Mouse (Mus musculus): ENCODE measurements around the gene Dhx58. TPM values are rescaled to one million over a fixed set of nuclear protein-coding genes. Genes with fewer than 3 reads are reported as not detected.

Gene Dhx58
- polyA plus RNA-seq, 1 experiment, result 32.0 TPM

DNA sequence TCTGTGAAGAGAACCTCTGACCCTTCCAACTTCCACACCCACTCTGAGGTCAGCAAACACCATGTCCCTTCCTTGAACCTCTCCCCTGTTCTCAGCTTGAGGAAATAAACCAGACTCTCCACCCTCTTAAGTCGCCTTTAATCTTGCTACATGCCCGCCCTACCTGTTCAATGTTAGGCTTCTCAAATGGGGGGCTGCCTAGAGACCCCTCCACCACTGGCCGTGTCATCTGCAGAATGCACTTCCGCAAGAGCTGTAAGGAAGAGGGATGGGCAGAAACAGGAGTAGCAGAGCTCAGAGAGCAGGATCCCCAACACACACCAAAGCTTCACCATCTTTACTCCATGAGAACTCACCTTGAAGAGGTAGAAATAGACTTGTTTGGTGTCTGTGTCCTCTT, 6.9 kb upstream of the Dhx58 start:
- Histone ChIP-seq H3K36me3 (ENCODE audit: control insufficient read depth, insufficient read depth, low read length) (peaks cover 1% of the 10 kb centered on the region; the same call in 1 of the 2 replicates), H3K4me3 (ENCODE audit: control insufficient read depth, low read depth, low read length) (no peak overlapping the region), H3K4me1 (ENCODE audit: control insufficient read depth, insufficient read depth, low read length) (peaks cover 26% of the 10 kb centered on the region), H3K27ac (ENCODE audit: control insufficient read depth, insufficient read depth, low read depth, low read length) (no peak overlapping the region), H3K27me3 (ENCODE audit: control insufficient read depth, insufficient read depth, low read length) (no peaks in the 10 kb centered on the region)
- TF ChIP-seq CTCF (IDR thresholded peaks at IDR 0.05; ENCODE audit: control insufficient read depth, insufficient read depth, insufficient replicate concordance, low read depth, low read length) (no peak), POLR2A (IDR thresholded peaks at IDR 0.05; ENCODE audit: control insufficient read depth, low read depth, low read length) (no peak)

DNA sequence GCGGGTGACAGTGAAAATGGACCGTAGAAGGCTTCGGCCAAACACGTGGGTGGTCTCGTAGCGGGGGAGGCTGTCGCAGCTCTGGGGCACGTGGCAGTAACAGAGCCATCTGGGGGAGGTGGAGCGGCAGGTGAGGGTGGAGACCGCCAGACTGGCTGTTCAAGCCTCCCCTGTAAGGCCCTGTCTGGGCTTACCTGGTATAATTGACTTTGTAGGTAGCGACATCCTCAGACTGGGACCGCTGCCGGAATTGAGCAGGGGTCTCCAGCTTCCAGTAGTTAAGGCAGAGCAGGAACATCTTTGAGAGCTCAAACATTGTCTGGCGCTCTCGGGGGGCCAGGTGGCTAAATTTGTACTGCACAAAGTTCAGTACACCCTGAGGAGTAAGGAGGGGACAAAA, 6.5 kb upstream of the Dhx58 start:
- Histone ChIP-seq H3K27ac (ENCODE audit: control insufficient read depth, insufficient read depth, low read depth, low read length) (no peak overlapping the region), H3K36me3 (ENCODE audit: control insufficient read depth, insufficient read depth, low read length) (peaks cover 1% of the 10 kb centered on the region; the same call in 1 of the 2 replicates), H3K4me3 (ENCODE audit: control insufficient read depth, low read depth, low read length) (no peak overlapping the region), H3K27me3 (ENCODE audit: control insufficient read depth, insufficient read depth, low read length) (no peaks in the 10 kb centered on the region), H3K4me1 (ENCODE audit: control insufficient read depth, insufficient read depth, low read length) (peaks cover 26% of the 10 kb centered on the region)
- no peak for TF ChIP-seq CTCF (IDR thresholded peaks at IDR 0.05; ENCODE audit: control insufficient read depth, insufficient read depth, insufficient replicate concordance, low read depth, low read length)
- no peak for TF ChIP-seq POLR2A (IDR thresholded peaks at IDR 0.05; ENCODE audit: control insufficient read depth, low read depth, low read length)

DNA sequence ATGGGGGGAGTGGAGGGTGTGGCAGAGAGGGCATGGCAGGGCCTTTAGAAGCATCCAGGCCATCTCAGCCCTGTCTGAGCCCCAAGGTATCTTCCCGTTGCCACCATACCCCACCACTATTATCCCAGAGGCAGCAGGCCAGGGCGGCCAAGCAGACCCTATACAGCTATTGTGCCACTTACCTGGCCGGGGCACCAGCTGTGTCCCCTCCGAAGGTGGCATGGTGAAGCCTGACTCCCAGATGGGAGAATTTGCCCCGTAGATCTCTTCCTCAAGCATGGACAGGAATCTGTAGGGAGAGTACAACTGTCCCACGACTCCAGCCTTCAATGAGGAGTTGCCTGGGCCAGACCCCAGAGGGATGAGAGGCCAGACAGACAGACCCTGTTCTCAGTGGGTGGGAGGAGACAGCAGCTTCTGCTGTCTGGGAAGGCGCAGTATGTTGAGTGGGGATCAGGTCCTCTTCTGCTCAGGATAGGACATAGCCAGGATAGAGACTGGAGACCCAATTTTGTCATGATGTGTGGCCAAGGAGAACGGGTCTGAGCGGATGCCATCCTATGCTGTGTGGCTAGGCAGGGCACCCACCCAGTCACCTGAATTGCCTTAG, 5.2 kb upstream of the Dhx58 start:
- no peak overlapping the region for H3K4me3 ChIP-seq (ENCODE audit: control insufficient read depth, low read depth, low read length)
- H3K36me3 ChIP-seq (ENCODE audit: control insufficient read depth, insufficient read depth, low read length), result peaks cover 1% of the 10 kb centered on the region; the same call in 1 of the 2 replicates
- H3K4me1 ChIP-seq (ENCODE audit: control insufficient read depth, insufficient read depth, low read length), result peaks cover 33% of the 10 kb centered on the region

DNA sequence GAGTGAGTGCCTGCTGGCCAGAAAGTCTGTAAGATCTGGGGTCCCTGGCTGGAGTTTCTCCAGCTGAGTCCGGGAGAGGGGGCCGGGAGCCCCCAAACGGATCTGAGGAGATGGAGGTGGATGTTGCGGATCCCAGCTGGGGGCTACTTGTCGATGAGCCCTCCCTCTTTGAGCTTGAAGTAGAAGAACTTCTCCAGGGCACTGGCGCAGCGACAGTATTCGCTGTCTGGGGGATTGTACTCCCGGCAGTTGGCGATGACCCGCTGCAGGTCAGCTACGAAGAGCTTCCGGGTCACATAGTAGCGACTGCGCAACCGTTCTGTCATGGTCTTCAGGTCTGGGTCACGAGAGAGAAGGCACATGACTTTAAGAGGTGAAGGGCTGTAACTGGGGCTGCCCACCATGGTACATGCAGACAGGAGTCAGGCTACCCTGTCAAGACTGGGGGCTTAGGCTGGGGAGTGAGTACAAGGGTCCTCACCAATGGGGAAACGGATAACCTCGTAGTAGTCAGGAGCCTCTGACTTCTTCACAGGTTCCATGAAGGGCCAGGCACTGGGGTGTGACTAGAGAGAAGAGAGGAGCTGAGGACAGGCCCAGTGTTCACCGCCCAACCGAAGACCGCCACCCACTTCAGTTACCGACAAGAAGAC, 1.1 kb upstream of the Dhx58 start:
- no peaks in the 10 kb centered on the region for H3K27me3 ChIP-seq (ENCODE audit: control insufficient read depth, insufficient read depth, low read length)
- peaks cover 1% of the 10 kb centered on the region; the same call in 1 of the 2 replicates for H3K36me3 ChIP-seq (ENCODE audit: control insufficient read depth, insufficient read depth, low read length)
- no peak overlapping the region for H3K4me3 ChIP-seq (ENCODE audit: control insufficient read depth, low read depth, low read length)
- H3K27ac ChIP-seq (ENCODE audit: control insufficient read depth, insufficient read depth, low read depth, low read length), result no peak overlapping the region
- no peak for TF ChIP-seq CTCF (IDR thresholded peaks at IDR 0.05; ENCODE audit: control insufficient read depth, insufficient read depth, insufficient replicate concordance, low read depth, low read length)
- peaks cover 28% of the 10 kb centered on the region for H3K4me1 ChIP-seq (ENCODE audit: control insufficient read depth, insufficient read depth, low read length)

More for the DNA sequence above, 5.2 kb upstream of the Dhx58 start:
- Histone ChIP-seq H3K27ac (ENCODE audit: control insufficient read depth, insufficient read depth, low read depth, low read length) (no peak overlapping the region), H3K27me3 (ENCODE audit: control insufficient read depth, insufficient read depth, low read length) (no peaks in the 10 kb centered on the region)
- TF ChIP-seq CTCF (IDR thresholded peaks at IDR 0.05; ENCODE audit: control insufficient read depth, insufficient read depth, insufficient replicate concordance, low read depth, low read length) (no peak), POLR2A (IDR thresholded peaks at IDR 0.05; ENCODE audit: control insufficient read depth, low read depth, low read length) (no peak)

DNA sequence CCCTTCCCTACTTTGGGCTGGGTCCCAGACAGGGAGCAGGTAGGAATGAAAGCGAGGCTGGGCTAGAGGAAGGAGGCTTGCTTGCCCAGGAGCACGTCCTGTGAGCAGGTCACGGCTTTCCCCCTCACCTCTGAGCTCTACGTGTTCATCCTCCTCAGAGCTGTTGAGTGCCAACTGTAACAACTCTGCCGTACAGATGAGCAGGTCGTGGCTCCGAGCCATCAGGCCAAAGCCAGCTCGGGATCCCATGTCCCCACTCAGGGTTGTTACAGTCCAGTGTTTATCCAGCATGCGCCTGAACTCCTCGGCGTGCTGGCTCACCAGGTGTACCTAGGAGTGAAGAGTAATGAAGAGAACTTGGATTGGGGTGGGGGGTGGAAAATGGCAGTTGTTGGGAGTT, 705 bp downstream of the Dhx58 start:
- peak overlapping the region; percentile 78 for H3K4me3 ChIP-seq (ENCODE audit: control insufficient read depth, low read depth, low read length)
- no peaks in the 10 kb centered on the region for H3K27me3 ChIP-seq (ENCODE audit: control insufficient read depth, insufficient read depth, low read length)
- H3K36me3 ChIP-seq (ENCODE audit: control insufficient read depth, insufficient read depth, low read length), result peaks cover 1% of the 10 kb centered on the region; the same call in 1 of the 2 replicates
- H3K4me1 ChIP-seq (ENCODE audit: control insufficient read depth, insufficient read depth, low read length), result peaks cover 28% of the 10 kb centered on the region
- peak overlapping the region; percentile 71 for H3K27ac ChIP-seq (ENCODE audit: control insufficient read depth, insufficient read depth, low read depth, low read length)
- TF ChIP-seq CTCF (IDR thresholded peaks at IDR 0.05; ENCODE audit: control insufficient read depth, insufficient read depth, insufficient replicate concordance, low read depth, low read length) (no peak), POLR2A (IDR thresholded peaks at IDR 0.05; ENCODE audit: control insufficient read depth, low read depth, low read length) (no peak)

DNA sequence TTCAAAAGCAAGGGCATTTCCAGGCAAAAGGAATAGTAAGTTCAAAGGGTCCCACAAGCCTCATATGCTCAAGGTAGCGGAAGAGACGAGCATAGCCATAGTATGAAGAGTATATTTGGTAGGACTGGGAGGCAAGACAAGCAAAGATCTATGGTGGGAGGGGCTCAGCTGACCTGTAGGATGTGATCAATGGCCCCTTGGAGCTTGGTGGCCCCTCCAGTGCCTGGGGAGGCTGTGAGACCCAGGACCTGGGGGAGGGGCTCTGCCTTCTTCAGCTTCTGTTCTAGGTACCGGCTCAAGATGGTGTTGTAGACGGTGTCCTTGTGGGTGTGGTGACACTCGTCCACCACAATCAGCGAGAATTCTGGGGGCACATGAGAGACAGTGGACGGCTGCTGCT, 1.2 kb downstream of the Dhx58 start:
- H3K36me3 ChIP-seq (ENCODE audit: control insufficient read depth, insufficient read depth, low read length), result no peaks in the 10 kb centered on the region; the same call in 1 of the 2 replicates
- H3K4me1 ChIP-seq (ENCODE audit: control insufficient read depth, insufficient read depth, low read length), result peaks cover 28% of the 10 kb centered on the region
- H3K4me3 ChIP-seq (ENCODE audit: control insufficient read depth, low read depth, low read length), result peak overlapping the region; percentile 78
- H3K27me3 ChIP-seq (ENCODE audit: control insufficient read depth, insufficient read depth, low read length), result no peaks in the 10 kb centered on the region
- H3K27ac ChIP-seq (ENCODE audit: control insufficient read depth, insufficient read depth, low read depth, low read length), result peak overlapping the region; percentile 71; the same call in 1 of the 2 replicates
- no peak for TF ChIP-seq CTCF (IDR thresholded peaks at IDR 0.05; ENCODE audit: control insufficient read depth, insufficient read depth, insufficient replicate concordance, low read depth, low read length)
- TF ChIP-seq POLR2A (IDR thresholded peaks at IDR 0.05; ENCODE audit: control insufficient read depth, low read depth, low read length), result no peak

DNA sequence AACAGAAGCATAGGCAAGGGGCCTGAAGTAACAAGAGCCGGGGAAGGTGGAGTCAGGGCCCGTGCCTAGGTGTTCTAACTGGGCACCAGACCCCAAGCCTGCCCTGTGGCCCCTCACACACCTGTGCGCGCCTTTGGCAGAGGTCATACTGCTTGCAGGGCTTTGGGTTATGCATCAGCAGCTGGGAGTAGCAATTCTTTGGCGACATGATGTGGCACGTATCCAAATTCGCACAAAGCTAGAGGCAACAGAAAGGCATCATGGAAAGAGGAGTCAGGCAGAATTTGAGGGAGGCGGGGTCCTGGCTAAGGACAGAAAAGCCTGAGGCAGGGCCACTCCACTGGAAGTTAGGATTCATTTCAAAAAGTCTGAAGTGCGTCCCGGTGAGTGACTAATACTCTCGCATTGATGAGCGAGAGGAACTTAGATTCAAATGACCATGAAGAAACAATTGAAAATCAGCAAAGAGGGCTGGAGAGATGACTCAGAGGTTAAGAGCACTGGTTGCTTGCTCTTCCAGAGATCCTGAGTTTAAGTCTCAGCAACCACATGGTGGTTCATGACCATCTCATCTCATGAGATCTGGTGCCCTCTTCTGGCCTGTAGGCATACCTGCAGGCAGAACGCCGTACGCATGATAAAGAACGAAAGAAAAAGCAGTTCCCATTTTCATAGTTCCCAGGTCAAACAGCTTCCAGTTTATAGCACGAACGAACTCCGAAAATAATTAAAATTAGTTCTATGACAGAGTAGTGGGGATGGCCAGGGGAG, 1.8 kb downstream of the Dhx58 start:
- Histone ChIP-seq H3K36me3 (ENCODE audit: control insufficient read depth, insufficient read depth, low read length) (no peaks in the 10 kb centered on the region; the same call in 1 of the 2 replicates), H3K27ac (ENCODE audit: control insufficient read depth, insufficient read depth, low read depth, low read length) (no peak overlapping the region), H3K27me3 (ENCODE audit: control insufficient read depth, insufficient read depth, low read length) (no peaks in the 10 kb centered on the region), H3K4me1 (ENCODE audit: control insufficient read depth, insufficient read depth, low read length) (peaks cover 28% of the 10 kb centered on the region), H3K4me3 (ENCODE audit: control insufficient read depth, low read depth, low read length) (peak overlapping the region; percentile 78)
- TF ChIP-seq CTCF (IDR thresholded peaks at IDR 0.05; ENCODE audit: control insufficient read depth, insufficient read depth, insufficient replicate concordance, low read depth, low read length), result peak; percentile 71; the same call in 1 of the 2 replicates
- no peak for TF ChIP-seq POLR2A (IDR thresholded peaks at IDR 0.05; ENCODE audit: control insufficient read depth, low read depth, low read length)

Measured in testis, adult 2 months (tissue).